Mouse (Mus musculus): ENCODE data around the gene Dctn3. TPM values are rescaled to one million over a fixed set of nuclear protein-coding genes. Genes with fewer than 3 reads are reported as not detected.
A peak's percentile ranks its signal among the peaks of the same experiment; 100 is the strongest.

Dctn3 gene
- polyA plus RNA-seq, 1 experiment from 2014 or later: 313 TPM

GRCm38 (mm10) chr4:41715596-41715995 is 7.4 kb downstream of the Dctn3 start:
- Histone ChIP-seq H3K9me3 (replicated peaks; ENCODE audit: control insufficient read depth, low read length, poor library complexity, severe bottlenecking) (no peaks in the 10 kb centered on the region), H3K27ac (ENCODE audit: low read length) (no peak overlapping the region), H3K4me2 (ENCODE audit: low read length) (no peak overlapping the region), H3K27me3 (ENCODE audit: control insufficient read depth, insufficient read depth, low read depth, low read length) (no peaks in the 10 kb centered on the region), H3K4me3 (ENCODE audit: low read depth, low read length) (no peak overlapping the region), H3K4me1 (ENCODE audit: control insufficient read depth, insufficient read depth, low read length) (peaks cover 31% of the 10 kb centered on the region), H3K9ac (ENCODE audit: low read depth, low read length) (no peak overlapping the region), H3K36me3 (ENCODE audit: control insufficient read depth, insufficient read depth, low read length) (peaks cover 20% of the 10 kb centered on the region)
- ATAC-seq: no peak
- WGBS: 84% methylated on average over 5 of the region's 5 CpGs

GRCm38 (mm10) chr4:41715082-41715481 is 7.9 kb downstream of the Dctn3 start:
- H3K9ac ChIP-seq (ENCODE audit: low read depth, low read length): no peak overlapping the region
- H3K9me3 ChIP-seq (replicated peaks; ENCODE audit: control insufficient read depth, low read length, poor library complexity, severe bottlenecking): no peaks in the 10 kb centered on the region
- H3K36me3 ChIP-seq (ENCODE audit: control insufficient read depth, insufficient read depth, low read length): peaks cover 20% of the 10 kb centered on the region
- ATAC-seq: no peak
- WGBS: 78% methylated on average over 8 of the region's 8 CpGs
- no peak overlapping the region for H3K27ac ChIP-seq (ENCODE audit: low read length)
- H3K4me1 ChIP-seq (ENCODE audit: control insufficient read depth, insufficient read depth, low read length): peaks cover 31% of the 10 kb centered on the region
- no peaks in the 10 kb centered on the region for H3K27me3 ChIP-seq (ENCODE audit: control insufficient read depth, insufficient read depth, low read depth, low read length)
- no peak overlapping the region for H3K4me3 ChIP-seq (ENCODE audit: low read depth, low read length)
- no peak overlapping the region for H3K4me2 ChIP-seq (ENCODE audit: low read length)

- peaks cover 31% of the 10 kb centered on the region for H3K4me1 ChIP-seq (ENCODE audit: control insufficient read depth, insufficient read depth, low read length)
- H3K27ac ChIP-seq (ENCODE audit: low read length): no peak overlapping the region
- H3K9me3 ChIP-seq (replicated peaks; ENCODE audit: control insufficient read depth, low read length, poor library complexity, severe bottlenecking): no peaks in the 10 kb centered on the region
- ATAC-seq: peak; percentile 18; the same call in 1 of the 2 replicates
- 10% methylated on average over 8 of the region's 8 CpGs for WGBS
- peak overlapping the region; percentile 90 for H3K4me2 ChIP-seq (ENCODE audit: low read length)
- no peaks in the 10 kb centered on the region for H3K27me3 ChIP-seq (ENCODE audit: control insufficient read depth, insufficient read depth, low read depth, low read length)
- peaks cover 16% of the 10 kb centered on the region for H3K36me3 ChIP-seq (ENCODE audit: control insufficient read depth, insufficient read depth, low read length)
- H3K4me3 ChIP-seq (ENCODE audit: low read depth, low read length): peak overlapping the region; percentile 71
- H3K9ac ChIP-seq (ENCODE audit: low read depth, low read length): 0 out of 2 replicates have a peak overlapping the region, but pooled peaks have one; percentile 39
These were observed 8.7 kb downstream of the Dctn3 start for GRCm38 (mm10) chr4:41714276-41714675.

GRCm38 (mm10) chr4:41713197-41714067 is 9.5 kb downstream of the Dctn3 start, which contains the start of gene Rpp25l:
Gene Rpp25l, minus strand, starts transcription at chr4:41713534.
- ATAC-seq: peak; percentile 75
- H3K4me1 ChIP-seq (ENCODE audit: control insufficient read depth, insufficient read depth, low read length): peaks cover 31% of the 10 kb centered on the region
- H3K27me3 ChIP-seq (ENCODE audit: control insufficient read depth, insufficient read depth, low read depth, low read length): no peaks in the 10 kb centered on the region
- H3K9me3 ChIP-seq (replicated peaks; ENCODE audit: control insufficient read depth, low read length, poor library complexity, severe bottlenecking): no peaks in the 10 kb centered on the region
- peak within 1 kb of the TSS; percentile 90 for H3K4me2 ChIP-seq (ENCODE audit: low read length)
- peaks cover 12% of the 10 kb centered on the region for H3K36me3 ChIP-seq (ENCODE audit: control insufficient read depth, insufficient read depth, low read length)
- H3K4me3 ChIP-seq (ENCODE audit: low read depth, low read length): peak within 1 kb of the TSS; percentile 71
- H3K9ac ChIP-seq (ENCODE audit: low read depth, low read length): peak within 1 kb of the TSS; percentile 89
- peak within 1 kb of the TSS; percentile 86 for H3K27ac ChIP-seq (ENCODE audit: low read length)
- WGBS: under 1% methylated on average over 61 of the region's 61 CpGs

- H3K4me3 ChIP-seq (ENCODE audit: low read depth, low read length): peak overlapping the region; percentile 71
- WGBS: 39% methylated on average over 31 of the region's 31 CpGs
- H3K9me3 ChIP-seq (replicated peaks; ENCODE audit: control insufficient read depth, low read length, poor library complexity, severe bottlenecking): no peaks in the 10 kb centered on the region
- ATAC-seq: peak; percentile 19
- H3K27ac ChIP-seq (ENCODE audit: low read length): peak overlapping the region; percentile 86
- H3K4me1 ChIP-seq (ENCODE audit: control insufficient read depth, insufficient read depth, low read length): peaks cover 36% of the 10 kb centered on the region
- H3K27me3 ChIP-seq (ENCODE audit: control insufficient read depth, insufficient read depth, low read depth, low read length): no peaks in the 10 kb centered on the region
- peak overlapping the region; percentile 90 for H3K4me2 ChIP-seq (ENCODE audit: low read length)
- H3K9ac ChIP-seq (ENCODE audit: low read depth, low read length): peak overlapping the region; percentile 89
- peaks cover 4% of the 10 kb centered on the region for H3K36me3 ChIP-seq (ENCODE audit: control insufficient read depth, insufficient read depth, low read length)
These were observed 10.4 kb downstream of the Dctn3 start for GRCm38 (mm10) chr4:41712421-41713196.

- H3K9me3 ChIP-seq (replicated peaks; ENCODE audit: control insufficient read depth, low read length, poor library complexity, severe bottlenecking): no peaks in the 10 kb centered on the region
- peak overlapping the region; percentile 89 for H3K9ac ChIP-seq (ENCODE audit: low read depth, low read length)
- 72% methylated on average over 16 of the region's 16 CpGs for WGBS
- H3K36me3 ChIP-seq (ENCODE audit: control insufficient read depth, insufficient read depth, low read length): no peaks in the 10 kb centered on the region; the same call in 1 of the 2 replicates
- H3K4me2 ChIP-seq (ENCODE audit: low read length): peak overlapping the region; percentile 90
- H3K27me3 ChIP-seq (ENCODE audit: control insufficient read depth, insufficient read depth, low read depth, low read length): no peaks in the 10 kb centered on the region
- H3K27ac ChIP-seq (ENCODE audit: low read length): no peak overlapping the region
- H3K4me3 ChIP-seq (ENCODE audit: low read depth, low read length): peak overlapping the region; percentile 71
- H3K4me1 ChIP-seq (ENCODE audit: control insufficient read depth, insufficient read depth, low read length): peaks cover 44% of the 10 kb centered on the region
- no peak for ATAC-seq
These were observed 11.1 kb downstream of the Dctn3 start for GRCm38 (mm10) chr4:41711705-41712375.

GRCm38 (mm10) chr4:41710229-41710628 is 12.7 kb downstream of the Dctn3 start:
- H3K36me3 ChIP-seq (ENCODE audit: control insufficient read depth, insufficient read depth, low read length): no peaks in the 10 kb centered on the region
- no peak overlapping the region for H3K4me3 ChIP-seq (ENCODE audit: low read depth, low read length)
- no peak for ATAC-seq
- no peaks in the 10 kb centered on the region for H3K9me3 ChIP-seq (replicated peaks; ENCODE audit: control insufficient read depth, low read length, poor library complexity, severe bottlenecking)
- H3K27ac ChIP-seq (ENCODE audit: low read length): no peak overlapping the region
- 70% methylated on average over 4 of the region's 4 CpGs for WGBS
- H3K4me1 ChIP-seq (ENCODE audit: control insufficient read depth, insufficient read depth, low read length): peaks cover 54% of the 10 kb centered on the region
- H3K9ac ChIP-seq (ENCODE audit: low read depth, low read length): no peak overlapping the region
- H3K27me3 ChIP-seq (ENCODE audit: control insufficient read depth, insufficient read depth, low read depth, low read length): no peaks in the 10 kb centered on the region
- H3K4me2 ChIP-seq (ENCODE audit: low read length): no peak overlapping the region

- peak overlapping the region; percentile 62; the same call in 1 of the 2 replicates for H3K27ac ChIP-seq (ENCODE audit: low read length)
- H3K27me3 ChIP-seq (ENCODE audit: control insufficient read depth, insufficient read depth, low read depth, low read length): no peaks in the 10 kb centered on the region
- ATAC-seq: peak; percentile 39
- no peaks in the 10 kb centered on the region for H3K9me3 ChIP-seq (replicated peaks; ENCODE audit: control insufficient read depth, low read length, poor library complexity, severe bottlenecking)
- no peak overlapping the region for H3K9ac ChIP-seq (ENCODE audit: low read depth, low read length)
- no peak overlapping the region for H3K4me3 ChIP-seq (ENCODE audit: low read depth, low read length)
- H3K36me3 ChIP-seq (ENCODE audit: control insufficient read depth, insufficient read depth, low read length): no peaks in the 10 kb centered on the region
- H3K4me1 ChIP-seq (ENCODE audit: control insufficient read depth, insufficient read depth, low read length): peaks cover 41% of the 10 kb centered on the region
- WGBS: 42% methylated on average over 8 of the region's 8 CpGs
- H3K4me2 ChIP-seq (ENCODE audit: low read length): no peak overlapping the region
These were observed 14.7 kb downstream of the Dctn3 start for GRCm38 (mm10) chr4:41708192-41708745.

Data from midbrain, embryonic 16.5 days (tissue).